Mouse (Mus musculus): ENCODE measurements around the gene Rassf6. TPM values are rescaled to one million over a fixed set of nuclear protein-coding genes. Genes with fewer than 3 reads are reported as not detected.
"Not testable (repeated sequence)": the region's sequence is repeated elsewhere in the genome, so short reads cannot be mapped to it uniquely, and the experiment has no call there.

Rassf6 gene
- polyA plus RNA-seq, 1 experiment = 1.1 TPM

GRCm38 (mm10) chr5:90628530-90628929, 11.9 kb downstream of the Rassf6 start:
- Histone ChIP-seq H3K4me3 (ENCODE audit: insufficient read depth, low read length) (no peak overlapping the region), H3K27ac (ENCODE audit: insufficient read depth, low read length) (no peak overlapping the region), H3K4me1 (ENCODE audit: control insufficient read depth, insufficient read depth, low read length) (no peaks in the 10 kb centered on the region)
- TF ChIP-seq POLR2A (IDR thresholded peaks at IDR 0.05; ENCODE audit: extremely low read depth, insufficient read depth, low read length) (no peak), CTCF (IDR thresholded peaks at IDR 0.05; ENCODE audit: extremely low read depth, insufficient read depth, low read length) (no peak)

GRCm38 (mm10) chr5:90628011-90628410, 12.4 kb downstream of the Rassf6 start:
- Histone ChIP-seq H3K4me1 (ENCODE audit: control insufficient read depth, insufficient read depth, low read length) (no peaks in the 10 kb centered on the region), H3K4me3 (ENCODE audit: insufficient read depth, low read length) (no peak overlapping the region), H3K27ac (ENCODE audit: insufficient read depth, low read length) (no peak overlapping the region)
- no peak for TF ChIP-seq CTCF (IDR thresholded peaks at IDR 0.05; ENCODE audit: extremely low read depth, insufficient read depth, low read length)

GRCm38 (mm10) chr5:90627423-90627822, 13.0 kb downstream of the Rassf6 start:
- Histone ChIP-seq H3K4me1 (ENCODE audit: control insufficient read depth, insufficient read depth, low read length) (no peaks in the 10 kb centered on the region), H3K4me3 (ENCODE audit: insufficient read depth, low read length) (no peak overlapping the region), H3K27ac (ENCODE audit: insufficient read depth, low read length) (no peak overlapping the region)
- TF ChIP-seq POLR2A (IDR thresholded peaks at IDR 0.05; ENCODE audit: extremely low read depth, insufficient read depth, low read length) (no peak), CTCF (IDR thresholded peaks at IDR 0.05; ENCODE audit: extremely low read depth, insufficient read depth, low read length) (no peak)

GRCm38 (mm10) chr5:90624708-90625425, 15.6 kb downstream of the Rassf6 start:
- H3K27ac ChIP-seq (ENCODE audit: insufficient read depth, low read length) = no peak overlapping the region
- no peak overlapping the region for H3K4me3 ChIP-seq (ENCODE audit: insufficient read depth, low read length)
- H3K4me1 ChIP-seq (ENCODE audit: control insufficient read depth, insufficient read depth, low read length) = peaks cover 3% of the 10 kb centered on the region
- TF ChIP-seq POLR2A (IDR thresholded peaks at IDR 0.05; ENCODE audit: extremely low read depth, insufficient read depth, low read length) (no peak), CTCF (IDR thresholded peaks at IDR 0.05; ENCODE audit: extremely low read depth, insufficient read depth, low read length) (no peak)

- Histone ChIP-seq H3K27ac (ENCODE audit: insufficient read depth, low read length) (no peak overlapping the region), H3K4me3 (ENCODE audit: insufficient read depth, low read length) (no peak overlapping the region), H3K4me1 (ENCODE audit: control insufficient read depth, insufficient read depth, low read length) (peaks cover 3% of the 10 kb centered on the region)
- TF ChIP-seq POLR2A (IDR thresholded peaks at IDR 0.05; ENCODE audit: extremely low read depth, insufficient read depth, low read length) (no peak), CTCF (IDR thresholded peaks at IDR 0.05; ENCODE audit: extremely low read depth, insufficient read depth, low read length) (no peak)
Measured at GRCm38 (mm10) chr5:90623209-90623608, 17.2 kb downstream of the Rassf6 start.

GRCm38 (mm10) chr5:90621726-90622125, 18.7 kb downstream of the Rassf6 start:
- no peak overlapping the region for H3K4me3 ChIP-seq (ENCODE audit: insufficient read depth, low read length)
- no peak for TF ChIP-seq POLR2A (IDR thresholded peaks at IDR 0.05; ENCODE audit: extremely low read depth, insufficient read depth, low read length)
- no peak for TF ChIP-seq CTCF (IDR thresholded peaks at IDR 0.05; ENCODE audit: extremely low read depth, insufficient read depth, low read length)
- H3K4me1 ChIP-seq (ENCODE audit: control insufficient read depth, insufficient read depth, low read length) = peaks cover 3% of the 10 kb centered on the region
- no peak overlapping the region for H3K27ac ChIP-seq (ENCODE audit: insufficient read depth, low read length)

GRCm38 (mm10) chr5:90621316-90621715, 19.1 kb downstream of the Rassf6 start:
- Histone ChIP-seq H3K4me3 (ENCODE audit: insufficient read depth, low read length) (no peak overlapping the region), H3K4me1 (ENCODE audit: control insufficient read depth, insufficient read depth, low read length) (peaks cover 3% of the 10 kb centered on the region), H3K27ac (ENCODE audit: insufficient read depth, low read length) (no peak overlapping the region)
- no peak for TF ChIP-seq POLR2A (IDR thresholded peaks at IDR 0.05; ENCODE audit: extremely low read depth, insufficient read depth, low read length)
- TF ChIP-seq CTCF (IDR thresholded peaks at IDR 0.05; ENCODE audit: extremely low read depth, insufficient read depth, low read length) = no peak

GRCm38 (mm10) chr5:90617859-90618258, 22.6 kb downstream of the Rassf6 start:
- Histone ChIP-seq H3K4me1 (ENCODE audit: control insufficient read depth, insufficient read depth, low read length) (peaks cover 3% of the 10 kb centered on the region), H3K27ac (ENCODE audit: insufficient read depth, low read length) (no peak overlapping the region), H3K4me3 (ENCODE audit: insufficient read depth, low read length) (no peak overlapping the region)
- TF ChIP-seq POLR2A (IDR thresholded peaks at IDR 0.05; ENCODE audit: extremely low read depth, insufficient read depth, low read length) (no peak), CTCF (IDR thresholded peaks at IDR 0.05; ENCODE audit: extremely low read depth, insufficient read depth, low read length) (no peak)

GRCm38 (mm10) chr5:90612751-90613150, 27.7 kb downstream of the Rassf6 start:
- H3K4me3 ChIP-seq (ENCODE audit: insufficient read depth, low read length); H3K4me1 ChIP-seq (ENCODE audit: control insufficient read depth, insufficient read depth, low read length); H3K27ac ChIP-seq (ENCODE audit: insufficient read depth, low read length): not testable (repeated sequence)

- Histone ChIP-seq H3K4me1 (ENCODE audit: control insufficient read depth, insufficient read depth, low read length) (peaks cover 2% of the 10 kb centered on the region; the same call in 1 of the 2 replicates), H3K27ac (ENCODE audit: insufficient read depth, low read length) (no peak overlapping the region), H3K4me3 (ENCODE audit: insufficient read depth, low read length) (no peak overlapping the region)
- TF ChIP-seq POLR2A (IDR thresholded peaks at IDR 0.05; ENCODE audit: extremely low read depth, insufficient read depth, low read length) (no peak), CTCF (IDR thresholded peaks at IDR 0.05; ENCODE audit: extremely low read depth, insufficient read depth, low read length) (no peak)
Measured at GRCm38 (mm10) chr5:90611996-90612611, 28.4 kb downstream of the Rassf6 start.

All from cortical plate, adult 2 months (tissue).